Comparison of ENCODE assay signal across 16 mouse cellular contexts in genomic region chr2:58475578-58475977, GRCm38 (mm10). TPM values are rescaled to one million over a fixed set of nuclear protein-coding genes. Genes with fewer than 3 reads are reported as not detected.
"Had no signal": no experiment of that assay in that cellular context is flagged by ENCODE, and none has a peak within 500 bp of the region (broad histone marks: within the 10 kb centered on the region; RNA-seq: fewer than 3 reads in every experiment).

No protein-coding gene starts in this region.

- H3K27ac ChIP-seq: kidney, embryonic 15.5 days; liver, embryonic 15.5 days; midbrain, embryonic 15.5 days had no signal

- H3K36me3 ChIP-seq: midbrain, embryonic 15.5 days had no signal

- H3K9ac ChIP-seq: kidney, embryonic 15.5 days; liver, embryonic 15.5 days; midbrain, embryonic 15.5 days had no signal

- H3K27me3 ChIP-seq: kidney, embryonic 15.5 days; liver, embryonic 15.5 days; midbrain, embryonic 15.5 days had no signal

- H3K4me3 ChIP-seq: kidney, embryonic 15.5 days; liver, embryonic 15.5 days; midbrain, embryonic 15.5 days had no signal

- H3K4me1 ChIP-seq: kidney, embryonic 15.5 days; liver, embryonic 15.5 days; midbrain, embryonic 15.5 days had no signal

- ATAC-seq: lung, postnatal 0 days had no signal

- H3K4me2 ChIP-seq: kidney, embryonic 15.5 days; liver, embryonic 11.5 days; liver, embryonic 15.5 days; midbrain, embryonic 15.5 days had no signal

- H3K9me3 ChIP-seq: kidney, embryonic 15.5 days; liver, embryonic 15.5 days; midbrain, embryonic 15.5 days had no signal

- DNase-seq: kidney, adult 2 months; kidney, postnatal 14 days; layer of hippocampus, postnatal 36 days; left cerebral cortex, postnatal 4 days; lung, adult 2 months; lung, postnatal 36 days; thymus, adult 18-20 months; thymus, postnatal 14 days had no signal

RNA-seq across cellular contexts. Expression of gene Gm17409, which starts 5.7 kb away (rescaled TPM):
- total RNA-seq: layer of hippocampus, postnatal 36 days; left cerebral cortex, postnatal 4 days; megakaryocyte progenitor cell, adult 5-6 weeks had no signal
- polyA plus RNA-seq: kidney, adult 2 months; kidney, embryonic 15.5 days; large intestine, adult 2 months; limb, embryonic 14.5 days; liver, embryonic 11.5 days; liver, embryonic 15.5 days; lung, adult 2 months; lung, postnatal 0 days; midbrain, embryonic 15.5 days had no signal
